Mouse (Mus musculus): ENCODE results near the gene Brca2.

DNA sequence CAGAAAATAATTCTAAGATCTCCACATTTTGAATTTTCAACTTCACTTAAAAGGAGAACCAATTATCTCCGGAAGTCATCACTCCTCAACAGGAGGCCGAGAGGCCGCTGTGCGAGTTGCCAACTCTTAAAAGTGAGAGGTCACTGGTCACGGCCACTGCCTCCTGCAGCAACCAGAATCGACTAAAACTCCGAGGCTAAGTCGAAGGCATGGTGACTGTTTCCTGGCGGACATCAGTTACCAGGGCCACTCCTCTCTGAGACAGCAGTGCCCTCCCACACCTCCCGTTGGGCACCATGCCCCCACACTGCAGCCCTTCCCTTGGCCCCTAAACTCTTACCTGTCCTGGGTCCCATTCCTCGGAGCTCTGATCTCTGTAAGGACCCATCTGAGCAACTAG is 54.4 kb downstream of the Brca2 start:
- TF ChIP-seq POLR2A (IDR thresholded peaks at IDR 0.05; ENCODE audit: low read depth, low read length) = no peak
- TF ChIP-seq CTCF (conservative IDR thresholded peaks at IDR 0.05; ENCODE audit: insufficient read depth, insufficient read length, low read depth, low read length) = no peak

Measured in kidney, adult 2 months (tissue).